Mouse (Mus musculus): ENCODE data around the gene Rpl10-ps3.

Gene Rpl10-ps3

DNA sequence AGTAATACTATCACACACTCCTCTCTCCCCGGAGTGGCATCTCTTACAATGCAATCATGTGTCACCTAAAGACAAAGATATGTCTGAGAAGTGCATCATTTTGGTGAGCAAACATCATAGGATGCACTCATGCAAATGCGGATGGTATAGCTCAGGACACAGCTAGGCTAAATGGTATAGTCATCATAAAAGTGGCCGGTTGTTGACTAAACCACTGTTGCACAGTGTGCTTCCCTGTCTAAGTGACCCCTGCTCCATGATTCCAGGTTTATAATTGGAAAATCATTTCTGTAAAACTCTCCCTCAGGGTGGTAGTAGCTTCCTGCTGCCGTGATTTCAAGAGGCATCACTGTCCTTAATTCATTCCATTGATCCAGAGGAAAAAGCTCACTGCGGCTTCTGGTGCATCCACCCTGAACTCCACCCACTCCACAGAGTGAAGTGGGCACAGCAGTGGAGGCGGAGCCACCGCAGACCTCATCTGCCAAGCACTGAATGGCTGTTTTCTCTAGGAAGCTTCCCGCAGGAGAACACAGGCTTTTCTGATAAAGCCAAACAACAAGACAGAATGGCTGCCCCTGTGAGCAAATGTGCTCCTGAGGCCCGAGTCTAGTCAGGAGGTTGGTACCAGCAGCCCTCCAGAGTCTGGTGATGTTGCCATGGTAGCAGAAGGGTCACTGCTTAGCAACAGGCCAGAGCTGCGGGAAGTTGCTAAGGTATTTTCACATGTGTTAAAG lies 38.9 kb downstream of the Rpl10-ps3 start:
- no peak for DNase-seq (ENCODE audit: low spot score)

- no peak for DNase-seq (ENCODE audit: low spot score)
Observed at GRCm38 (mm10) chr9:50305046-50305445, 39.7 kb downstream of the Rpl10-ps3 start.

DNA sequence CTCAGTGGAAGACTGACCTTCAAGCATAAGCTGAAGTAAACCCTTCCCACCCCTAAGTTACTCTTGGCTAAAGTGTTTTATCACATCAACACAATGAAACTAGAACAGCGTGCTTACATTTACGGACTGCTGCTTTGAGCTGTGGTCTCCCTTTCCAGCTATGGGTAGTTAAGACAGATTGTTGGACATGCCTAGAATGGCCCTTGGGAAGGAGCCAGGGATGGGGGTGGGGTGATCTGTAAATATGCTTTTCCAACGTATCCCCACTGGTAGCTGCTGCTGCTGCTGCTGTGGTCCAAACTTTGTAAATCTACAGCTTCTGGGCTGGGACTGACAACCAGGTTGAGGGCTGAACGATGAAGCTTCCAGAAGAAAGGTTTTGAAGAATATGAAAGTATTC lies 40.8 kb downstream of the Rpl10-ps3 start:
- no peak for DNase-seq (ENCODE audit: low spot score)

- no peak for DNase-seq (ENCODE audit: low spot score)
Observed at GRCm38 (mm10) chr9:50301722-50302121, 43.0 kb downstream of the Rpl10-ps3 start.

GRCm38 (mm10) chr9:50298389-50298788 lies 46.4 kb downstream of the Rpl10-ps3 start:
- no peak for DNase-seq (ENCODE audit: low spot score)

All from adipocyte (in vitro differentiated cells).